Mouse (Mus musculus): ENCODE data around the gene Olfr667. TPM values are rescaled to one million over a fixed set of nuclear protein-coding genes. Genes with fewer than 3 reads are reported as not detected.
"Not testable (repeated sequence)": the region's sequence is repeated elsewhere in the genome, so short reads cannot be mapped to it uniquely, and the experiment has no call there.

Gene Olfr667
- polyA plus RNA-seq (2016; fragmentation: Nextera tagmentation; extraction: Ambion mirVana) = not detected in 2 replicates

- WGBS = 78% methylated on average over 1 of the region's 1 CpGs
- H3K36me3 ChIP-seq = no peaks in the 10 kb centered on the region
- H3K27me3 ChIP-seq (ENCODE audit: insufficient read depth, poor library complexity, severe bottlenecking) = no peaks in the 10 kb centered on the region
- H3K4me3 ChIP-seq = no peak within 1 kb of the TSS
- no peak for DNase-seq (ENCODE audit: low spot score)
- no peak within 1 kb of the TSS for H3K27ac ChIP-seq
- H3K9me3 ChIP-seq = no peaks in the 10 kb centered on the region
- H3K4me1 ChIP-seq (replicated peaks) = no peaks in the 10 kb centered on the region
Observed at GRCm38 (mm10) chr7:104921382-104921781, at the start of gene Olfr667. Gene Olfr667, minus strand, starts transcription at chr7:104921482.

GRCm38 (mm10) chr7:104962520-104962919, 41.2 kb upstream of the Olfr667 start, which contains the start of gene Olfr670:
Gene Olfr670, minus strand, starts transcription at chr7:104962620.
- 84% methylated on average over 1 of the region's 1 CpGs for WGBS
- Histone ChIP-seq H3K4me3 (no peak within 1 kb of the TSS), H3K9me3 (peaks cover 3% of the 10 kb centered on the region; the same call in 1 of the 2 replicates), H3K4me1 (replicated peaks) (no peaks in the 10 kb centered on the region), H3K27ac (no peak within 1 kb of the TSS), H3K27me3 (ENCODE audit: insufficient read depth, poor library complexity, severe bottlenecking) (no peaks in the 10 kb centered on the region), H3K36me3 (no peaks in the 10 kb centered on the region)
- DNase-seq (ENCODE audit: low spot score) = no peak

GRCm38 (mm10) chr7:104950234-104950633, 29.0 kb upstream of the Olfr667 start:
- H3K9me3 ChIP-seq; H3K36me3 ChIP-seq; H3K4me1 ChIP-seq (replicated peaks); H3K27ac ChIP-seq; H3K4me3 ChIP-seq; DNase-seq (ENCODE audit: low spot score); H3K27me3 ChIP-seq (ENCODE audit: insufficient read depth, poor library complexity, severe bottlenecking): not testable (repeated sequence)
- 95% methylated on average over 16 of the region's 16 CpGs for WGBS

- 84% methylated on average over 1 of the region's 1 CpGs for WGBS
- H3K27me3 ChIP-seq (ENCODE audit: insufficient read depth, poor library complexity, severe bottlenecking) = no peaks in the 10 kb centered on the region
Observed at GRCm38 (mm10) chr7:104933940-104934339, 12.7 kb upstream of the Olfr667 start, which contains the start of gene Olfr669. Gene Olfr669, plus strand, starts transcription at chr7:104934240.

GRCm38 (mm10) chr7:104927957-104928356, 6.7 kb upstream of the Olfr667 start, which contains the start of gene Olfr668:
Gene Olfr668, minus strand, starts transcription at chr7:104928057.
- 85% methylated on average over 1 of the region's 1 CpGs for WGBS
- no peak within 1 kb of the TSS for H3K27ac ChIP-seq
- no peaks in the 10 kb centered on the region for H3K9me3 ChIP-seq
- no peak within 1 kb of the TSS for H3K4me3 ChIP-seq
- no peaks in the 10 kb centered on the region for H3K4me1 ChIP-seq (replicated peaks)
- no peak for DNase-seq (ENCODE audit: low spot score)
- no peaks in the 10 kb centered on the region for H3K36me3 ChIP-seq
- no peaks in the 10 kb centered on the region for H3K27me3 ChIP-seq (ENCODE audit: insufficient read depth, poor library complexity, severe bottlenecking)

More at GRCm38 (mm10) chr7:104933940-104934339, 12.7 kb upstream of the Olfr667 start, which contains the start of gene Olfr669:
- no peak within 1 kb of the TSS for H3K27ac ChIP-seq
- no peaks in the 10 kb centered on the region for H3K4me1 ChIP-seq (replicated peaks)
- H3K4me3 ChIP-seq = no peak within 1 kb of the TSS
- H3K36me3 ChIP-seq = no peaks in the 10 kb centered on the region
- H3K9me3 ChIP-seq = no peaks in the 10 kb centered on the region
- no peak for DNase-seq (ENCODE audit: low spot score)

- H3K9me3 ChIP-seq = no peaks in the 10 kb centered on the region
- H3K4me3 ChIP-seq = no peak within 1 kb of the TSS
- no peaks in the 10 kb centered on the region for H3K36me3 ChIP-seq
- no peaks in the 10 kb centered on the region for H3K27me3 ChIP-seq (ENCODE audit: insufficient read depth, poor library complexity, severe bottlenecking)
- no peak within 1 kb of the TSS for H3K27ac ChIP-seq
- 85% methylated on average over 2 of the region's 2 CpGs for WGBS
- no peaks in the 10 kb centered on the region for H3K4me1 ChIP-seq (replicated peaks)
- DNase-seq (ENCODE audit: low spot score) = no peak
Observed at GRCm38 (mm10) chr7:104895852-104896251, 25.4 kb downstream of the Olfr667 start, which contains the start of gene Olfr666. Gene Olfr666, minus strand, starts transcription at chr7:104895952.

GRCm38 (mm10) chr7:104877731-104878130, 43.6 kb downstream of the Olfr667 start, which contains the start of gene Olfr665:
Gene Olfr665, plus strand, starts transcription at chr7:104878031.
- H3K27me3 ChIP-seq (ENCODE audit: insufficient read depth, poor library complexity, severe bottlenecking) = no peaks in the 10 kb centered on the region
- no peaks in the 10 kb centered on the region for H3K36me3 ChIP-seq
- no peaks in the 10 kb centered on the region for H3K9me3 ChIP-seq
- WGBS = 70% methylated on average over 1 of the region's 1 CpGs
- no peak within 1 kb of the TSS for H3K4me3 ChIP-seq
- H3K27ac ChIP-seq = no peak within 1 kb of the TSS
- no peak for DNase-seq (ENCODE audit: low spot score)
- no peaks in the 10 kb centered on the region for H3K4me1 ChIP-seq (replicated peaks)

Other genes with a start within 250 kb of the Olfr667 start
- not detected in 2 replicates for gene Olfr661, start 235.0 kb downstream of the Olfr667 start, polyA plus RNA-seq (2016; fragmentation: Nextera tagmentation; extraction: Ambion mirVana)
- gene Usp17le, start 144.0 kb downstream of the Olfr667 start, polyA plus RNA-seq (2016; fragmentation: Nextera tagmentation; extraction: Ambion mirVana) = not detected in 2 replicates
- gene Usp17lb, start 78.9 kb downstream of the Olfr667 start, polyA plus RNA-seq (2016; fragmentation: Nextera tagmentation; extraction: Ambion mirVana) = not detected in 2 replicates
- not detected in 2 replicates for gene Usp17la, start 64.5 kb downstream of the Olfr667 start, polyA plus RNA-seq (2016; fragmentation: Nextera tagmentation; extraction: Ambion mirVana)
- gene Olfr665, start 43.5 kb downstream of the Olfr667 start, polyA plus RNA-seq (2016; fragmentation: Nextera tagmentation; extraction: Ambion mirVana) = not detected in 2 replicates
- not detected in 2 replicates for gene Olfr666, start 25.5 kb downstream of the Olfr667 start, polyA plus RNA-seq (2016; fragmentation: Nextera tagmentation; extraction: Ambion mirVana)
- not detected in 2 replicates for gene Olfr668, start 6.6 kb upstream of the Olfr667 start, polyA plus RNA-seq (2016; fragmentation: Nextera tagmentation; extraction: Ambion mirVana)
- gene Olfr669, start 12.8 kb upstream of the Olfr667 start, polyA plus RNA-seq (2016; fragmentation: Nextera tagmentation; extraction: Ambion mirVana) = not detected in 2 replicates
- gene Olfr670, start 41.1 kb upstream of the Olfr667 start, polyA plus RNA-seq (2016; fragmentation: Nextera tagmentation; extraction: Ambion mirVana) = not detected in 2 replicates
- gene Olfr671, start 57.6 kb upstream of the Olfr667 start, polyA plus RNA-seq (2016; fragmentation: Nextera tagmentation; extraction: Ambion mirVana) = not detected in 2 replicates
- gene Olfr672, start 80.5 kb upstream of the Olfr667 start, polyA plus RNA-seq (2016; fragmentation: Nextera tagmentation; extraction: Ambion mirVana) = not detected in 2 replicates
- not detected in 2 replicates for gene Olfr675, start 107.0 kb upstream of the Olfr667 start, polyA plus RNA-seq (2016; fragmentation: Nextera tagmentation; extraction: Ambion mirVana)
- gene Olfr676, start 111.2 kb upstream of the Olfr667 start, polyA plus RNA-seq (2016; fragmentation: Nextera tagmentation; extraction: Ambion mirVana) = not detected in 2 replicates
- not detected in 2 replicates for gene Olfr677, start 129.9 kb upstream of the Olfr667 start, polyA plus RNA-seq (2016; fragmentation: Nextera tagmentation; extraction: Ambion mirVana)
- gene Olfr678, start 143.0 kb upstream of the Olfr667 start, polyA plus RNA-seq (2016; fragmentation: Nextera tagmentation; extraction: Ambion mirVana) = not detected in 2 replicates
- gene Olfr679, start 159.7 kb upstream of the Olfr667 start, polyA plus RNA-seq (2016; fragmentation: Nextera tagmentation; extraction: Ambion mirVana) = not detected in 2 replicates
- not detected in 2 replicates for gene Olfr680-ps1, start 171.3 kb upstream of the Olfr667 start, polyA plus RNA-seq (2016; fragmentation: Nextera tagmentation; extraction: Ambion mirVana)
- gene Olfr681, start 195.4 kb upstream of the Olfr667 start, polyA plus RNA-seq (2016; fragmentation: Nextera tagmentation; extraction: Ambion mirVana) = not detected in 2 replicates
- not detected in 2 replicates for gene Olfr683, start 225.5 kb upstream of the Olfr667 start, polyA plus RNA-seq (2016; fragmentation: Nextera tagmentation; extraction: Ambion mirVana)
- gene Olfr684, start 242.2 kb upstream of the Olfr667 start, polyA plus RNA-seq (2016; fragmentation: Nextera tagmentation; extraction: Ambion mirVana) = not detected in 2 replicates

Measured in hindbrain, embryonic 10.5 days (tissue).